Mouse (Mus musculus): ENCODE measurements around the gene Txnip. TPM values are rescaled to one million over a fixed set of nuclear protein-coding genes. Genes with fewer than 3 reads are reported as not detected.
A peak's percentile ranks its signal among the peaks of the same experiment; 100 is the strongest.

The Txnip gene
- total RNA-seq, 2 experiments from 2014 or later = 288 to 458 TPM

DNA sequence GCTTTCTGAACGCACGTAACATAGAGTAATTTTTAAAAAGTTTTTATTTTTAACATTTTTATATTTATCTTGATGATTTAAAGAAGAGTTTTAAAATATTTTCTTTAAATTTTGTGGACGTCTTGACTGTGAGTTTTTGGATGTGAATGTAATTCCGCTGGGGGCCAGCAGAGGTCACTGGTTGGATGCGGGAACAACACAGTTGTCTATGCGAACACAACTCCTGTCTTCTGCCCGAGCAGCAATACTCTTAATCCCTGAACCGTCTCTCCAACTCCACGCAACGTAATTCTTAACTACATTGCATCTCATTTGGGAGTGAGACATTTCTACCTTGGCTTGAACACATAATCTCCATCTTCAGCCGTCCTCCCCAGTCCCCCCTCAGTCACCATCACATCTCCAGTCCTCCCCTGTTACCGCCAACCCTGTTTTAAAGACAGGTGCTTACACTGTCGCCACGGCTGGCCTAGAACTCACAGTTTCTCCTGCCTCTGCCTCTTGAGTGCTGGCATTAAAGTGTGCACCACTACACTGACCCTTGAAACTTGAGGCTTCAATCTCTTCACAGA lies 10.3 kb upstream of the Txnip start:
- DNase-seq = peak; percentile 78

DNA sequence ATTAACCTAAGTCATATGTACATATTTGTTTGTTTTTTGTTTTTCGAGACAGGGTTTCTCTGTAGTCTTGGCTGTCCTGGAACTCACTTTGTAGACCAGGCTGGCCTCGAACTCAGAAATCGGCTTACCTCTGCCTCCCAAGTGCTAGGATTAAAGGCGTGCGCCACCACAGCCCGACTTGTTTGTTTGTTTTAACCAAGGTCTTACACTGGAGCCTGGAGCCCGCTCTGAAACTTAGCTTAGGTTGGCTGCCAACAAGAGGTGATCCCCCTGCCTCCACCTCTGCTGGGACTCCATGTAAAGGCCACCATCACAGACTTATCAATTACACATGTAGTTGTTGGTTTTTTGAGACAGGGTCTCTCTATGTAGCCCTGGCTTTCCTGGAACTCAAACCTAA lies 8.9 kb upstream of the Txnip start:
- DNase-seq = no peak
- intact Hi-C loops (cut with DNase I; ENCODE audit: low total_unique reads) = loop anchor here (2.0 to 10.0 kb wide), 3 partner anchors 32 to 156 kb away; partner anchors contain the start of gene Nudt17

More for the DNA sequence above, 10.3 kb upstream of the Txnip start:
- intact Hi-C loops (cut with DNase I; ENCODE audit: low total_unique reads) = loop anchor here (5.0 to 10.0 kb wide), 2 partner anchors 95 to 157 kb away; partner anchors contain the start of gene Nudt17

DNA sequence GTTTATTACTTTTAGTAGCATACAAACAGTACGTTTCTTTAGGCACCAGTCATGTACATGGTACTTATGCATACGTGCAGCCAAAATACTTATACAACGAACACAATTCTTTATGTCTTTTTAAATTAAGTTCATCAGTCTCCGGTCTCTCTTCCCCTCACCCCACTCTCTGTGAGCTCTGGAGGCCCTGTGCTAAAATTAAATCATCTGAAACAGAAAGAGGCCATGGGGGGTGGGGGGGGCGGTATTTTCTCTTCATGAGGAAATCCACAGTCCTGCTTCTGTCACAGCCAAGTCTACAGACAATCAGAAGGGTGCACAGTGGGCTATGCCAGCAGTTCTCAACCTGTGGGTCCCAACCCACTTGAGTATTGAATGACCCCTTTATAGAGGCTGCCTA lies 8.4 kb upstream of the Txnip start:
- intact Hi-C loops (cut with DNase I; ENCODE audit: low total_unique reads) = loop anchor here (2.0 to 10.0 kb wide), 3 partner anchors 31 to 155 kb away; partner anchors contain the start of gene Nudt17
- DNase-seq = no peak

DNA sequence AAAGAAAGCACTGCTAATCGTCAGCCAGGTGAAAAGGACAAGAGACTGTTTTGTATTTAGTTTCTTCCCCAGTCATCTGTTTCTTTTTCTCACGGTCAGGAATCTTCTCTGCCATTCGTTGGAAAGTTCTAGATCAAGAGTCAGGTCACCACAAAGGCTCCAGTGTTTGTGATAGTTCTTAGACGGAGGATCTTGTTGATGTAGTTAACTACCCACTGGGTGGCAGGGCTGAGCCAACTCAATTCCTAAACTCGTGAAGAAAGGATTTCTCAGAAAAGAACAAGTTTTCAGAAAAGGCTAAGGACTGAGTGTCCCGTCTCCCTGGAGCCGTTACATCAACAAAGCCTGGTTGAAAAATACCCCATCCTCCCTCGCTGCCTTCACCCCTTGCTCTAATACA lies 6.6 kb upstream of the Txnip start:
- intact Hi-C loops (cut with DNase I; ENCODE audit: low total_unique reads) = no loop called here
- DNase-seq = peak; percentile 59

DNA sequence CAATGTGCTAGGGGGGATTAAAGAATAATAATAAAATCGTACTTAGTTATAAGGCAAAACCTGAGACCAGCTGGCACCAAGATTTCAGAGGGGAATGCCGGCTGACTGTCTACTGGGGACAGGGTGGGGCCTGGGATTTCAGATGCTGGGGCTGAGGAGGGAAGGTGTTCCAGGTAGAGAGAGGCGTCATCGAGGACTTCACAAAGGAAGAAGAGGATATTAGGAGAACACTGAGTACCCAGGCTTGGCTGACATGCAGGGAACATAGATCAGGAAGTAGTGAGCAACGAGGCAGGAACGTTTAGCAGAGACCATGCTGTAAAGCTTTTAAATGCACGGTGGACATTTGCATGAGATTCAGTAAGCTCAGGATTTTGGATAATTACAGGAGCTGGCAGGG lies 5.9 kb upstream of the Txnip start:
- intact Hi-C loops (cut with DNase I; ENCODE audit: low total_unique reads) = no loop called here
- DNase-seq = no peak

DNA sequence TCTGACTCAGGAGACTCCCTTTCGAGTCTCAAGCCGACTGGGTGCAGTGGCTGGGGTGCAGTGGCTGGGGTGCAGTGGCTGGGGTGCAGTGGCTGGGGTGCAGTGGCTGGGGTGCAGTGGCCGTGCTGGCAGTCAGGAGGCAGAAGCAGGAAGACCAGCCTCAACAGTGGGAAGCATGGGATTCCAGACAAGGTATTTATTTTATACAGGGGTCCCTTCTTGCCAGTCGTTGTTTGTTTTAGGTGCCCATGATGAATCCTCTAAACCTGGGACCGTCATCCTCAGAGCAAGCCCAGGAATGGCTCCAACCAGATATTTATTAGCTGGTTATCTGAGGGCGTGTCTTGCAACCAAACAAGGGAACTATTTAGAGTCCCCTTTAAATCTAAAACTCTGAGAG lies 4.2 kb upstream of the Txnip start:
- intact Hi-C loops (cut with DNase I; ENCODE audit: low total_unique reads) = no loop called here
- DNase-seq = no peak

DNA sequence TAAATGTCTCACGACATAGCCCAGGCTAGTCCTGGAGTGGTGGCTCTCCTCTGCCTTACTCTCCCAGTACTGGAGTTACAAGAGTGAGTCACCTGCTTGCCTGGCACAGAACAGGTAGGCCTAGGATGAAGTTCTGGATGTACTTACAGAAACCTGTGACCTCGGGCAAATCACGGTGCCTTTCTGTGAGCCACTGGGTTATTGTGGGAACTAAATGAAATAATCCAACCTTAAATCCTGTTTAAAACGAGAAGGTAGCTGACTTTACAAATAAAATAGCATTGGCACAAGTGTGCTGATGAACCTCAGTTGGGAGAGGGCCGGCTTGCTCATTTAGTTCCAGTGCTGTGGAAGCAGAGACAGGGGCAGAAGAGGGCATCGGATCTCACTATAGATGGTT lies 3.5 kb upstream of the Txnip start:
- intact Hi-C loops (cut with DNase I; ENCODE audit: low total_unique reads) = no loop called here

DNA sequence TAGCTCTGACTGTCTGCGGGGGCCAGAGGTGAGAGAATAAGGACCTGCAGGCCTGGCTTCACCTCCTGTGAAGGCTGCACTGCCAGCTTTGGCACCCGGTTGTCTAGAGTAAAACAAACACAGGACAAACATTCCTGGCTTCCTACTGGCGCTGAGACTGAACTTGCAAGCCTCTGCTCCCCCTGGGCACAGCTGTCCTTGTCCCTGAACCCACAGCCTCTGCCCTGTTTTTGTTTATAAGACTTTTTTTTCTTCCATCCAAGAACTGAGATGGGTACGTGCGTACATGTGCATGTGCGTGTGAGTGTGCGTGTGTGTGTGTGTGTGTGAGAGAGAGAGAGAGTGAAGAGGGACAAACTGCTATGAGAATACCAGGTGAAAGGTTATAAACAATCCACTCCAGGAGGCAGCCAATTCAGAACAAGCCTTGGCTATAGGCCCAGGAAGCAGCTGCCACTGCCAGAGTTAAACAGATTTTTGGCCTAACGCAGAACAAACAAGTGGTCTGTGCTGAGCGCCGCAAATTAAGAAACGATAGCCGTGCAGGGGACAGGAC lies 2.6 kb upstream of the Txnip start:
- intact Hi-C loops (cut with DNase I; ENCODE audit: low total_unique reads) = no loop called here

More for the DNA sequence above, 3.5 kb upstream of the Txnip start:
- DNase-seq = no peak

DNA sequence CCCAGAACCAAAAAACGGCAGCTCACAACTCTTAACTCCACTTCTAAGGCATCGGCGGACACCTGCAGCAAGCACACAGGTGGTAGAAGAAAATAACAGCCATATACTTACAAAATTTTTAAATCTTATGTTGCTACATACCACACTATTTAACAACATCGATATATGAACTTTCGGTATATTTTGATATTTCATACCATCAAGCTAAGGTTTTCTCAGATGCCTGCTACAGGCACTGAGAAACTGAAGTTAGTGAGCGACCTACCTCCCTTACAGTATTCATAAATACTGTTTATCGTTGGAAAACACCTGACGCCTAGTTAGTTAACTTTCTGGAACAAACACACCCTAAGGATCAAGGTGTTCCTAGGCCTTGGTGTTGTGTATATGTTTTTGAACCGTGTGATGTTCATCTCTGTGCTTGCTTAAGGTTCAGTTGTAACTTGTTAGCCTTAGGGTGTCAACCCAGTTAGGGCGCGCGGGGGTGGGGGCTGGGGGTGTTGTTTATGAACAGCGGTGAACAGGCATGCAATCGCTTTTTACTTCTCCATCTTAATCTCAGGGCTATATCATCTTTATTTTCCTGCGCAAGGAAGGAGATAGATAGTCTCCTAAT lies 1.6 kb upstream of the Txnip start:
- intact Hi-C loops (cut with DNase I; ENCODE audit: low total_unique reads) = no loop called here

More for the DNA sequence above, 2.6 kb upstream of the Txnip start:
- DNase-seq = peak; percentile 76

DNA sequence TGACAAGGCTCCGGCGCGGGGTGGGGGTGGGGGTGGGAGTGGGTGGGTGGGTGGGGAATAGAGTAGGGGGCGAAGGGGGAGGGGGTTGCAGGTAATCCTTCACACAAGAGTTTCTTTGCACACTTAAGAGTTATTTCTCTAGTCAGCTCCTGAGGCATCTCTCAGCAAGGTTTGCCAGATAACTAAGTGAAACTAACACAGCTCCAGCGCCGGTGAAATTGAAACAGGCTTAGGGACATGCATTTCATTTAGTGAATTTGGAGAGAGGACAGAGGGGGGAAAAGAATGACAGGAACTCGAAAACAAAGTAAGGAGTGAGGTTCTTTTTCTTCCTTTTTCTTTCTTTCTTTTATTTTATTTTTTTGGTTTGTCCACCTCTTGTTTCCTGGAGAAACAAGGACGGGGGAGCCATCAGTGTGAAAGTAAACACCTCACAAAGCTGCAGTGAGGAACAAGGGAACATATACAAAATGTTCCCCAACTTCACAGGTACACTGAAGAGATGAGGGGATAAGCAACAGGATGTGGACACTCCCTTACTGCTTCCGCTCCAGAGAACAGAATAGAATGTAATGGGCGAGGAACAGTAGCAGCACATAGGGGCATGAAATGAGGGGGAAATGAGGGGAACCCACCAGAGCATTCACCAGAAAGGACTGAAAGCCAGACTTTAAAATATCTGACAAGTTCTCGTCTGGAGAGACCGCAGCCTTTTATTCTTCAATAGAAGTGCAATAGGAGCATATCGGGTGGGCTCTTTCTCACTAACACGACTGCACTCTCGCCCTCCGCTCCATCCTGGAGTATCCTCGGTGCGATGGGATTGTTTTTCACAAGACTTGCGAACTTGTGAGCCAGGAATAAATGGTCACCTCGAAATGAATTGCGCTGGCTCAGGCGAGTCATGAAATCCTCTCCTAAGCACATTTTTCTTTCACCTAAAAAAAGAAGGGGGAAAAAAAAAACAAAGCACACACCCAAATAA lies 814 bp upstream of the Txnip start:
- peak; percentile 44 for DNase-seq
- intact Hi-C loops (cut with DNase I; ENCODE audit: low total_unique reads) = no loop called here

More for the DNA sequence above, 1.6 kb upstream of the Txnip start:
- DNase-seq = no peak

DNA sequence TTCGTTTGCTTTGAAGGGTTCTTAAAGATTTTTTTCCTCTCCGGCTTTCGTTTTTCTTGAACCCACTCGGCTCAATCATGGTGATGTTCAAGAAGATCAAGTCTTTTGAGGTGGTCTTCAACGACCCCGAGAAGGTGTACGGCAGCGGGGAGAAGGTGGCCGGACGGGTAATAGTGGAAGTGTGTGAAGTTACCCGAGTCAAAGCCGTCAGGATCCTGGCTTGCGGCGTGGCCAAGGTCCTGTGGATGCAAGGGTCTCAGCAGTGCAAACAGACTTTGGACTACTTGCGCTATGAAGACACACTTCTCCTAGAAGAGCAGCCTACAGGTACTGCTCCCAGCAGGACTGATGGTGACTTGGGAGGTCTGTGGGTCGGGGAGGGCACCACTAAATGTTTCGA lies 402 bp downstream of the Txnip start:
- DNase-seq = no peak

DNA sequence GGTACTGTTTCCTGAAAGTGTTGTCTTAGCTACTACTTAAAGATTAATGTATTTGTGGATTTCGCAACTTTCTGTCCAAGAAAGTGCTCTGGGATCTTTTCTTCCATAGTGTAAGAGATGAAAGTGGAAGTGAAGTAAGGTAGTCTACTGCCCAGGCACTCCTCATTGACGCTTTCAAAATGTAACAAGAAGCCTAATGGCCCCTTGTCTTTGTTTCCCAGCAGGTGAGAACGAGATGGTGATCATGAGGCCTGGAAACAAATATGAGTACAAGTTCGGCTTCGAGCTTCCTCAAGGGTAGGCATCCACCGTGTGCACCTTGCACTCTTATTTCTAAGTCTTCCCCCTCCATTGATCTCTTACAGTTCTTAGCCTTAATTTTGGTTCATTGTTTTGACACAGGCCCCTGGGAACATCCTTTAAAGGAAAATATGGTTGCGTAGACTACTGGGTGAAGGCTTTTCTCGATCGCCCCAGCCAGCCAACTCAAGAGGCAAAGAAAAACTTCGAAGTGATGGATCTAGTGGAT lies 975 bp downstream of the Txnip start:
- no peak for DNase-seq
- intact Hi-C loops (cut with DNase I; ENCODE audit: low total_unique reads) = no loop called here

More for the DNA sequence above, 402 bp downstream of the Txnip start:
- intact Hi-C loops (cut with DNase I; ENCODE audit: low total_unique reads) = no loop called here

DNA sequence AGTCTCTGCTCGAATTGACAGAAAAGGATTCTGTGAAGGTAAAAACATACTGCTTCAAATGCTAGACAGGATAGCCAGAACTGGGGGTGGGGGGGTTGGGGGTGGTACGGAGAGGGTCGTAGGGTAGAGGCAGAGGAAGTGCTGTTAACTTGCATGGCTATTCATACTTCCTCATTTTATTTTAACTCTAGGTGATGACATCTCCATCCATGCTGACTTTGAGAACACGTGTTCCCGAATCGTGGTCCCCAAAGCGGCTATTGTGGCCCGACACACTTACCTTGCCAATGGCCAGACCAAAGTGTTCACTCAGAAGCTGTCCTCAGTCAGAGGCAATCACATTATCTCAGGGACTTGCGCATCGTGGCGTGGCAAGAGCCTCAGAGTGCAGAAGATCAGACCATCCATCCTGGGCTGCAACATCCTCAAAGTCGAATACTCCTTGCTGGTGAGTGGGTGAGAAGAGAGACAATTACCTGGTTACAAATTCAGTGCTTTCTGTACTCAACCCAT lies 1.7 kb downstream of the Txnip start:
- DNase-seq = no peak

DNA sequence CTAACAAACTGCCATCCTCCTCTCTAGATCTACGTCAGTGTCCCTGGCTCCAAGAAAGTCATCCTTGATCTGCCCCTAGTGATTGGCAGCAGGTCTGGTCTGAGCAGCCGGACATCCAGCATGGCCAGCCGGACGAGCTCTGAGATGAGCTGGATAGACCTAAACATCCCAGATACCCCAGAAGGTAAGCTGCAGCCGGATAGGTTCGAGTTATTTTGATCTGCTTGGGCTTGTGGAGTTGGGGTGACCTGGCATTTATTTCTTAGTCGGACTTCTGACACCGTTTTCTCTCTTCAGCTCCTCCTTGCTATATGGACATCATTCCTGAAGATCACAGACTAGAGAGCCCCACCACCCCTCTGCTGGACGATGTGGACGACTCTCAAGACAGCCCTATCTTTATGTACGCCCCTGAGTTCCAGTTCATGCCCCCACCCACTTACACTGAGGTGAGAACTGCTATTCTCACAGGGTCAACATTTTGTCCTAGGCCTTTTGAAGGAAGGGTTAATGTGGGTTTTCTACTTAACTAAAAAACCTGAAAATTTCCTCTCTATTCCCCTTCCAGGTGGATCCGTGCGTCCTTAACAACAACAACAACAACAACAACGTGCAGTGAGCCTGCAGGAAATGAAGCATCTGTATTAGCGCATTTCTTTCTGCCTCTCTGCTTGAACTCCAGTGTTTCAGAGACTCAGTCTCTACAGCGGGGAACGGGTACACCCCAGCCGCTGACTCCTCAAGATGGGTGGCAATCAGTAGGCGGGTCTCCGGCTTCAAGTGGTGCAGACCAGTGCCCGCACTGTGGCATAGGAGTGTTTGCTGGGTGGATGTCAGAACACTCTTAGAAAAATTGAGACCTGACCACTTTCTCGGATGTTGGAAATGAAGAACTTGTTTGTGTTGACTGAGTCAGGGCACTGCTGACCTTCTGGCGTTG lies 2.4 kb downstream of the Txnip start:
- intact Hi-C loops (cut with DNase I; ENCODE audit: low total_unique reads) = no loop called here
- DNase-seq = no peak

More for the DNA sequence above, 1.7 kb downstream of the Txnip start:
- intact Hi-C loops (cut with DNase I; ENCODE audit: low total_unique reads) = no loop called here

DNA sequence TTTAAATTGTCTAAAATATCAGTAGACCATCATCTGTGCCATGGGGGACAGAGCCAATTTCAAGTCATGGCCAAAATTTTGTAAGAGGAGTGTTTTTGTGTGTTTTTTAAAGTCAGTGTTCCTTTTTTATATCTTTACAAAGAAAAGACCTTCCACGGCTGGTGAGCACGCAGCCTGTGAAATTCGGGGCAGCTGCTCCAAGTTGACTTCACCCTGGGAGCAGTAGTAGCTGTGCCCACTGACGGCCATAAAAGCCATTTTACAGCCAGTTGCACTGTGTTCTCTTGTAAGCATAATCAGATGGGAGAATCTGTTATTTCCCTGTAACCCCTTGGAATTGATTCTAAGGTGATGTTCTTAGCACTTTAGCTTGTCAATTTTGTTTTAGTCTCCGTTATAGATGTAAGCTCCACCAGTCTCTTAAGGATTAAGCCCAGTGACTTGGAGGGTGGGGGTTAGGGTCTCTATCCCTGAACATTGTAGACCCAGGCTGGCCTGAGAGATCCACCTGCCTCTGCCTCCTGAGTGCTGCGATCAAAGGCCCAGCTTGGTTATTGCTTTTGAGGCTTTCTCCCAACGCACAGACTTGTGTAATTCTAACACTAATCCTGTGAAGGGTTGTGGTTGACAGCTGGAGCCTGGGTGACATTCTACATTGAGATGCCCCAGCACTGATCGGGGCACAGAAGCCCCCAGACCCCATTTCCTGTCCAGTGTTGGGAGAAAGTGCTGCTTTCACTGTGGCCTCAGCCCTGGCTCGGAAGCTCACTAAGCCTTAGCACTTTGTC lies 3.3 kb downstream of the Txnip start:
- no peak for DNase-seq

DNA sequence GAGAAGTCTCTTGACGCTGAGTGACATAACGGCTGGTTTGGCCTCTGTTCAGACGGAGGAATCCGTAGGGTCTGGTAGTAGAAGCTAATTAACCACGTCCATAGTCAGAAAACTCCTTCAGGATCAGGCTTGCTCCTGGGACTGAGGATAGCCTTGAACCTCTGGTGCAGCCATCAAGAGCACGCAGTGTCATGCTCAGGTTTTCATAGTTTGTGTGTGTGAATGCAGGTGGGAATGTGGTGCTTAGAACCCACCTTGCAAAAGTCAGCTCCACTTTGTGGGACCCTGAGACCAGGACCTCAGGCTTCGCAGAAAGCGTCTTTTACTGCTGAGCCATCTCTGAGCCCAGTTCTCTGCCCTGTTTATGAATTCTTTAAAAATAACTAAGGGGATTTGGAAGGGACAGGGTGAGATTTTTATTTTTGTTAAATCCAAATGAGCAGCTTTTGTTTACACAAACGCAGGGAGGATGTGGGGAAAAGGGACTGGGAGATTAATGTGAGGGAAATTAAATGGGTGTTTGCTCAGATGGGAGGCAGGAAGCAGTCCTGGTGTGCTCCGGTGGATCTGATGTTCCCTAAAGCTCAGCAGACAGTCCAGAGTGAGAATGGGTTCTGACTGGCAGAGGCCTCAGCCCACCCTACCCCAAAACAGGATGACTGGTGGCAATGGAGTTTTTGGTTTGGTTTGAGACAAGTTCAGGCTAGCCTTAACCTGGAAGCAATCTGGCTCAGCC lies 4.4 kb downstream of the Txnip start:
- intact Hi-C loops (cut with DNase I; ENCODE audit: low total_unique reads) = no loop called here
- no peak for DNase-seq

More for the DNA sequence above, 3.3 kb downstream of the Txnip start:
- intact Hi-C loops (cut with DNase I; ENCODE audit: low total_unique reads) = no loop called here

DNA sequence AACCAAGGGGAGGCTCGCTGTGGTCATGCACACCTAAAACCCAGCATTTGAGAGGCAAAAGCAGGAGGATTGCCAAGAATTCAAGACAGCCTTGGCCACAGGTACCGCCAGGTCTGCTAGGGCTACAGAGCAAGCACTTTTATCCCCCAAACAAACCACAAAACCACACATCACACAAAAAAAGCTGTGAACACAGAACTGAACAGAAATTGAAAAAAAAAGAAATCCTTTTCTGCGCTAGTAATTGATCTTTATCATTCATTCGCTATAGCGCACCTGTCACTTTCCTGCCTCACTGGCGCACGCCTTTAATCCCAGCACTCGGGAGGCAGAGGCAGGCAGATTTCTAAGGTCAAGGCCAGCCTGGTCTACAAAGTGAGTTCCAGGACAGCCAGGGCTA lies 5.5 kb downstream of the Txnip start:
- no peak for DNase-seq
- intact Hi-C loops (cut with DNase I; ENCODE audit: low total_unique reads) = no loop called here
